Mouse (Mus musculus) heart, embryonic 11.5 days (tissue): ENCODE data around the gene Igf2bp1. TPM values are rescaled to one million over a fixed set of nuclear protein-coding genes. Genes with fewer than 3 reads are reported as not detected.

ENCODE experiments used
- ATAC-seq: fragments of 200-750 bp; cut with Nextera tagmentation; replicated peaks from 2 replicates; pipeline ENCODE4 v1.8.0; 2017; ENCODE audit warnings: moderate library complexity; ENCODE audit not compliant: insufficient number of reproducible peaks, low FRiP score, low TSS enrichment
- H3K27ac ChIP-seq: fragments of 300-500 bp; sonication (generic); 2 replicates; pipeline ENCODE4 v1.5.1; 2014; ENCODE audit warnings: mild to moderate bottlenecking, low read depth, low read length
- H3K27me3 ChIP-seq: fragments of 300-500 bp; sonication (generic); 2 replicates; pipeline ENCODE4 v1.6.1; 2014; ENCODE audit warnings: mild to moderate bottlenecking, low read length, mixed read lengths; ENCODE audit not compliant: control insufficient read depth, insufficient read depth
- H3K36me3 ChIP-seq: fragments of 300-500 bp; sonication (generic); 2 replicates; pipeline ENCODE4 v1.6.1; 2014; ENCODE audit warnings: mild to moderate bottlenecking, low read length, moderate library complexity, mixed read lengths; ENCODE audit not compliant: control insufficient read depth, insufficient read depth
- H3K4me1 ChIP-seq: fragments of 300-500 bp; sonication (generic); 2 replicates; pipeline ENCODE4 v1.6.1; 2014; ENCODE audit warnings: low read length; ENCODE audit not compliant: control insufficient read depth, insufficient read depth
- H3K4me2 ChIP-seq: fragments of 300-500 bp; sonication (generic); 2 replicates; pipeline ENCODE4 v1.6.1; 2014; ENCODE audit warnings: mild to moderate bottlenecking, moderate library complexity
- H3K4me3 ChIP-seq: fragments of 300-500 bp; sonication (generic); 2 replicates; pipeline ENCODE4 v1.5.1; 2014; ENCODE audit warnings: low read depth, low read length
- H3K9ac ChIP-seq: fragments of 300-500 bp; sonication (generic); 2 replicates; pipeline ENCODE4 v1.6.1; 2014; ENCODE audit warnings: mild to moderate bottlenecking, low read depth, low read length, moderate library complexity
- H3K9me3 ChIP-seq: fragments of 300-500 bp; sonication (generic); replicated peaks from 2 replicates; pipeline ENCODE4 v1.6.1; 2016; ENCODE audit warnings: low read length; ENCODE audit not compliant: control insufficient read depth
- WGBS: fragments of 180-500 bp; shearing (Covaris S2); extraction: QIAGEN DNeasy Blood & Tissue Kit; methylation state at CpG from one replicate; pipeline ENCODE4 v1.1.7; 2014; ENCODE audit not compliant: insufficient replicate concordance; 5-methylcytosine and 5-hydroxymethylcytosine counted together
- polyA plus RNA-seq: library from polyadenylated mRNA; unstranded; fragments of >200 nt; fragmentation: Nextera tagmentation; extraction: Ambion mirVana; gene quantifications from 2 replicates; pipeline ENCODE4 v1.2.1, GENCODE M21; 2014

Igf2bp1 gene
- polyA plus RNA-seq, 1 experiment from 2014 or later: 51.5 TPM

GRCm38 (mm10) chr11:96037499-96037898 is 31.8 kb upstream of the Igf2bp1 start:
- no peak overlapping the region for H3K4me2 ChIP-seq
- no peak overlapping the region for H3K4me3 ChIP-seq
- H3K9ac ChIP-seq: no peak overlapping the region
- no peak for ATAC-seq
- no peaks in the 10 kb centered on the region for H3K9me3 ChIP-seq
- H3K27ac ChIP-seq: no peak overlapping the region
- no peaks in the 10 kb centered on the region for H3K27me3 ChIP-seq
- peaks cover 9% of the 10 kb centered on the region; the same call in 1 of the 2 replicates for H3K4me1 ChIP-seq
- H3K36me3 ChIP-seq: peaks cover 9% of the 10 kb centered on the region; the same call in 1 of the 2 replicates
- 86% methylated on average over 5 of the region's 5 CpGs for WGBS

GRCm38 (mm10) chr11:96035133-96035532 is 29.4 kb upstream of the Igf2bp1 start:
- H3K27ac ChIP-seq: no peak overlapping the region
- ATAC-seq: no peak
- peak overlapping the region; percentile 69 for H3K4me3 ChIP-seq
- peak overlapping the region; percentile 87 for H3K4me2 ChIP-seq
- H3K4me1 ChIP-seq: peaks cover 9% of the 10 kb centered on the region; the same call in 1 of the 2 replicates
- peak overlapping the region; percentile 74 for H3K9ac ChIP-seq
- 7% methylated on average over 6 of the region's 6 CpGs for WGBS
- no peaks in the 10 kb centered on the region for H3K9me3 ChIP-seq
- H3K27me3 ChIP-seq: no peaks in the 10 kb centered on the region
- peaks cover 9% of the 10 kb centered on the region; the same call in 1 of the 2 replicates for H3K36me3 ChIP-seq

- Histone ChIP-seq H3K27ac (peak within 1 kb of the TSS; percentile 60; the same call in 1 of the 2 replicates), H3K36me3 (peaks cover 9% of the 10 kb centered on the region; the same call in 1 of the 2 replicates), H3K9ac (peak within 1 kb of the TSS; percentile 74), H3K9me3 (no peaks in the 10 kb centered on the region), H3K4me3 (peak within 1 kb of the TSS; percentile 69), H3K4me2 (peak within 1 kb of the TSS; percentile 87), H3K27me3 (no peaks in the 10 kb centered on the region), H3K4me1 (peaks cover 9% of the 10 kb centered on the region; the same call in 1 of the 2 replicates)
- ATAC-seq: peak; percentile 71; the same call in 1 of the 2 replicates
- under 1% methylated on average over 29 of the region's 29 CpGs for WGBS
Observed at GRCm38 (mm10) chr11:96034596-96035052, 28.9 kb upstream of the Igf2bp1 start, which contains the start of gene Snf8. Gene Snf8 (plus strand): TSS chr11:96034885.

GRCm38 (mm10) chr11:96034116-96034515 is 28.4 kb upstream of the Igf2bp1 start:
- 43% methylated on average over 8 of the region's 8 CpGs for WGBS
- peak overlapping the region; percentile 69 for H3K4me3 ChIP-seq
- H3K27me3 ChIP-seq: no peaks in the 10 kb centered on the region
- peak overlapping the region; percentile 74; the same call in 1 of the 2 replicates for H3K9ac ChIP-seq
- H3K9me3 ChIP-seq: no peaks in the 10 kb centered on the region
- no peak for ATAC-seq
- H3K36me3 ChIP-seq: peaks cover 5% of the 10 kb centered on the region; the same call in 1 of the 2 replicates
- H3K4me1 ChIP-seq: peaks cover 9% of the 10 kb centered on the region; the same call in 1 of the 2 replicates
- H3K27ac ChIP-seq: peak overlapping the region; percentile 60; the same call in 1 of the 2 replicates
- peak overlapping the region; percentile 87 for H3K4me2 ChIP-seq

- Histone ChIP-seq H3K27me3 (no peaks in the 10 kb centered on the region), H3K9ac (no peak overlapping the region), H3K4me1 (peaks cover 9% of the 10 kb centered on the region; the same call in 1 of the 2 replicates), H3K9me3 (no peaks in the 10 kb centered on the region), H3K4me2 (no peak overlapping the region), H3K27ac (no peak overlapping the region), H3K4me3 (no peak overlapping the region), H3K36me3 (0 out of 2 replicates have a peak, but pooled peaks cover 3% of the 10 kb centered on the region)
- WGBS: 88% methylated on average over 3 of the region's 3 CpGs
- ATAC-seq: no peak
Observed at GRCm38 (mm10) chr11:96033264-96033663, 27.5 kb upstream of the Igf2bp1 start.

- WGBS: 75% methylated on average over 2 of the region's 2 CpGs
- Histone ChIP-seq H3K36me3 (no peaks in the 10 kb centered on the region), H3K9me3 (no peaks in the 10 kb centered on the region), H3K4me1 (peaks cover 9% of the 10 kb centered on the region; the same call in 1 of the 2 replicates), H3K27me3 (no peaks in the 10 kb centered on the region), H3K9ac (no peak overlapping the region), H3K4me3 (no peak overlapping the region), H3K4me2 (no peak overlapping the region), H3K27ac (no peak overlapping the region)
- ATAC-seq: no peak
Observed at GRCm38 (mm10) chr11:96031701-96032100, 26.0 kb upstream of the Igf2bp1 start.

- Histone ChIP-seq H3K36me3 (no peaks in the 10 kb centered on the region), H3K9ac (no peak overlapping the region), H3K4me1 (peaks cover 7% of the 10 kb centered on the region; the same call in 1 of the 2 replicates), H3K4me3 (no peak overlapping the region), H3K9me3 (no peaks in the 10 kb centered on the region), H3K27me3 (no peaks in the 10 kb centered on the region), H3K27ac (no peak overlapping the region), H3K4me2 (no peak overlapping the region)
- ATAC-seq: no peak
- WGBS: 79% methylated on average over 3 of the region's 3 CpGs
Observed at GRCm38 (mm10) chr11:96030571-96030970, 24.8 kb upstream of the Igf2bp1 start.

GRCm38 (mm10) chr11:96028130-96028529 is 22.4 kb upstream of the Igf2bp1 start:
- H3K27me3 ChIP-seq: no peaks in the 10 kb centered on the region
- no peaks in the 10 kb centered on the region for H3K9me3 ChIP-seq
- H3K4me2 ChIP-seq: no peak overlapping the region
- ATAC-seq: no peak
- 41% methylated on average over 5 of the region's 5 CpGs for WGBS
- no peak overlapping the region for H3K27ac ChIP-seq
- no peaks in the 10 kb centered on the region for H3K36me3 ChIP-seq
- H3K4me1 ChIP-seq: no peaks in the 10 kb centered on the region
- H3K4me3 ChIP-seq: no peak overlapping the region
- no peak overlapping the region for H3K9ac ChIP-seq

- no peak for ATAC-seq
- H3K9me3 ChIP-seq: no peaks in the 10 kb centered on the region
- no peaks in the 10 kb centered on the region for H3K36me3 ChIP-seq
- no peak overlapping the region for H3K4me2 ChIP-seq
- H3K27me3 ChIP-seq: no peaks in the 10 kb centered on the region
- no peak overlapping the region for H3K4me3 ChIP-seq
- H3K9ac ChIP-seq: no peak overlapping the region
- 51% methylated on average over 4 of the region's 4 CpGs for WGBS
- H3K27ac ChIP-seq: peak overlapping the region; percentile 22; the same call in 1 of the 2 replicates
- H3K4me1 ChIP-seq: peaks cover 11% of the 10 kb centered on the region
Observed at GRCm38 (mm10) chr11:96020622-96021021, 14.9 kb upstream of the Igf2bp1 start.
